Mouse (Mus musculus) liver, postnatal 0 days (tissue): ENCODE measurements around the gene Svep1. TPM values are rescaled to one million over a fixed set of nuclear protein-coding genes. Genes with fewer than 3 reads are reported as not detected.
A peak's percentile ranks its signal among the peaks of the same experiment; 100 is the strongest.

ENCODE experiments used
- ATAC-seq: fragments of 200-750 bp; cut with Nextera tagmentation; 2 replicates; pipeline ENCODE4 v1.8.0; 2017; ENCODE audit warnings: mild to moderate bottlenecking, moderate library complexity
- DNase-seq: peaks from one replicate; pipeline ENCODE4 v3.0.0-alpha.2; 2016
- H3K27ac ChIP-seq: fragments of 300-500 bp; sonication (generic); 2 replicates; pipeline ENCODE4 v1.5.1; 2014; ENCODE audit warnings: antibody characterized with exemption, moderate library complexity, mild to moderate bottlenecking, low read depth
- H3K27me3 ChIP-seq: fragments of 300-500 bp; sonication (generic); 2 replicates; pipeline ENCODE4 v1.6.1; 2014; ENCODE audit warnings: low read length, control low read depth, mixed read lengths; ENCODE audit not compliant: insufficient read depth
- H3K36me3 ChIP-seq: fragments of 300-500 bp; sonication (generic); replicated peaks from 2 replicates; pipeline ENCODE4 v1.6.1; 2014; ENCODE audit warnings: mild to moderate bottlenecking, control low read depth, low read length, moderate library complexity, mixed read lengths; ENCODE audit not compliant: insufficient read depth
- H3K4me1 ChIP-seq: fragments of 300-500 bp; sonication (generic); 2 replicates; pipeline ENCODE4 v1.6.1; 2014; ENCODE audit warnings: antibody characterized with exemption, mild to moderate bottlenecking, control low read depth; ENCODE audit not compliant: insufficient read depth
- H3K4me2 ChIP-seq: fragments of 300-500 bp; sonication (generic); 2 replicates; pipeline ENCODE4 v1.6.1; 2014; ENCODE audit warnings: low read depth, mild to moderate bottlenecking, low read length, moderate library complexity, mixed read lengths
- H3K4me3 ChIP-seq: fragments of 300-500 bp; sonication (generic); 2 replicates; pipeline ENCODE4 v1.5.1; 2014; ENCODE audit warnings: low read depth, low read length
- H3K9ac ChIP-seq: fragments of 300-500 bp; sonication (generic); replicated peaks from 2 replicates; pipeline ENCODE4 v1.6.1; 2014; ENCODE audit warnings: mild to moderate bottlenecking, moderate library complexity
- H3K9me3 ChIP-seq: fragments of 300-500 bp; sonication (generic); 2 replicates; pipeline ENCODE4 v1.6.1; 2016; ENCODE audit warnings: mild to moderate bottlenecking, control low read depth, low read length, mixed read lengths
- CTCF ChIP-seq: sonication (generic); IDR thresholded peaks from 2 replicates; pipeline ENCODE4 v1.5.1; 2016; ENCODE audit warnings: antibody characterized with exemption, low read depth
- EP300 ChIP-seq: IDR thresholded peaks from 2 replicates; pipeline ENCODE4 v1.6.1; 2016; ENCODE audit warnings: antibody characterized with exemption, low read depth, mild to moderate bottlenecking
- WGBS: fragments of 180-500 bp; shearing (Covaris S2); extraction: QIAGEN DNeasy Blood & Tissue Kit; methylation state at CpG from one replicate; pipeline ENCODE4 v1.1.7; 2014; ENCODE audit not compliant: insufficient replicate concordance; 5-methylcytosine and 5-hydroxymethylcytosine counted together
- polyA plus RNA-seq: library from polyadenylated mRNA; unstranded; fragments of >200 nt; fragmentation: Nextera tagmentation; extraction: Ambion mirVana; gene quantifications from 2 replicates; pipeline ENCODE4 v1.2.1, GENCODE M21; 2015

Svep1 gene
- polyA plus RNA-seq = 0.11 and 0.12 TPM in 2 replicates

DNA sequence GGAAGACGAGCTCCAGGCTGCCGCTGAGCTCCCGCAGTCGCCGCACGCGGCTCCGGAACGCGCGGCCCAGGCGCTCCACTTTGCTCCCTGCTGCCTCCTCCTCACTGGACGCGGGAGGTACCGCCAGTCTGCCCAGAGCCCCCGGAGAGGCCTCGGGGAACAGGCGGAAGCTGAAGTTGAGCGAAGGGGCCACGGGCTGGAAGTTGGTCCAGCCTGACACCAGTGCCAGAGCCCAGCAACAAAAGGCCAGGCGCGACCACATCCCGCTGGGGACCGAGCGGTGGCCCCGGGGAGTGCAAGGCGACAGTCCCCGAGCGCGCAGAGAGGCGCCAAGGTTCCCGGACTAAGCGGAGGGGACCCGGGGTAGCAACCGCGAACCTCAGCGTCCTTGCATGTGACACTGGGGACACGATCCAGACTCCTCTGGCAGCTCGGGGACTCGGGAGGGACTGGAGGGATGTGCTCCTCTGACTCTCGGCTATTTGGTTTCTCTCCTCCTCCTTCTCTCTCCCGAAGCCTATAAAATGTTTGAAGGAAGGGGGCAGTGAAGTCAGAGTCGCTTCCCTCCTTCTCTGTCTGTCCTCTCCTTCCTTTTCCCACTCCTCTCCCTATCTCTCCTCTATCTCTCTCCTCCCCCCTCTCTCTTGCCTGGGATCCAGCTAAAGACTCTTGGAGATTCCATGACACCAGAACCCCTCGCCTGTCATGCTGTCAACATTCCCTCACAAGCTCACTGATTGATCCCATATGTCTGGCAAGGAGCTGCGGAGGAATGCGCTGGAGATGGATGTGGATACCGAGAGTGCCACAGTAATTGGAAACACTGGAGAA is at the start of gene Svep1:
Gene Svep1, minus strand, starts transcription at position 745 of the 831 bp plus-strand sequence.
- 0 out of 2 replicates have a peak within 1 kb of the TSS, but pooled peaks have one; percentile 22 for H3K27ac ChIP-seq
- H3K9me3 ChIP-seq = no peaks in the 10 kb centered on the region
- H3K36me3 ChIP-seq = no peaks in the 10 kb centered on the region
- ATAC-seq (no peak), DNase-seq (peak; percentile 19)
- H3K27me3 ChIP-seq = peaks cover 20% of the 10 kb centered on the region
- peak within 1 kb of the TSS; percentile 61 for H3K4me2 ChIP-seq
- 3% methylated on average over 43 of the region's 47 CpGs for WGBS
- peak within 1 kb of the TSS; percentile 31 for H3K4me3 ChIP-seq
- no peak for TF ChIP-seq EP300
- TF ChIP-seq CTCF = no peak
- no peak within 1 kb of the TSS for H3K9ac ChIP-seq
- no peaks in the 10 kb centered on the region for H3K4me1 ChIP-seq

DNA sequence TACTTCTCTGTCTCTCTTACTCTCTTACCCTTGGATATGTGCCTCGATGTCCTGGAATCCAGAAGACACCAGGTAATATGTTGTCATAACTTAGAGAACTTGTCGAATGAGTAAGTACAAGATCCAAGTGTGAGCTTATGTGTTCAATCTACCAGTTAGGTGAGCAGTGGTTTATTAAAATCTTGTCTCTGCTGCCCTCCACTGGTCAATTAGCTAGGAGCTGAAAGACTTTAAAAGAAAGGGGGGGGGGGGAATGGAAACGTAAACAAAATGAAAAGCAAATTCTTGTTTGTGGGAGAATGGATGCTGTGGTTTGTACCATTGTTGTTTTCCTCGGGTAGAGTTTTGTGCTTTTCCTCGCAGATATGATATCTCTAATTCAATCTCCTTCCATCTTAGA is 46.8 kb upstream of the Svep1 start:
- peak; percentile 20 for DNase-seq
- Histone ChIP-seq H3K9me3 (no peaks in the 10 kb centered on the region), H3K36me3 (no peaks in the 10 kb centered on the region), H3K4me3 (no peak overlapping the region), H3K4me2 (no peak overlapping the region), H3K27me3 (no peaks in the 10 kb centered on the region), H3K4me1 (no peaks in the 10 kb centered on the region), H3K9ac (no peak overlapping the region), H3K27ac (no peak overlapping the region)
- TF ChIP-seq EP300 (no peak), CTCF (peak; percentile 65)
- no peak for ATAC-seq
- WGBS = 19% methylated on average over 5 of the region's 5 CpGs

GRCm38 (mm10) chr4:58252381-58252780 is 45.7 kb upstream of the Svep1 start:
- H3K4me3 ChIP-seq = no peak overlapping the region
- no peaks in the 10 kb centered on the region for H3K36me3 ChIP-seq
- H3K27ac ChIP-seq = no peak overlapping the region
- no peak overlapping the region for H3K9ac ChIP-seq
- no peaks in the 10 kb centered on the region for H3K9me3 ChIP-seq
- TF ChIP-seq CTCF = no peak
- TF ChIP-seq EP300 = no peak
- DNase-seq (no peak), ATAC-seq (no peak)
- no peaks in the 10 kb centered on the region for H3K4me1 ChIP-seq
- H3K27me3 ChIP-seq = no peaks in the 10 kb centered on the region
- WGBS = 89% methylated on average over 3 of the region's 3 CpGs
- H3K4me2 ChIP-seq = no peak overlapping the region

- DNase-seq (no peak), ATAC-seq (no peak)
- Histone ChIP-seq H3K9ac (no peak overlapping the region), H3K4me1 (no peaks in the 10 kb centered on the region), H3K27me3 (no peaks in the 10 kb centered on the region), H3K4me3 (no peak overlapping the region), H3K27ac (no peak overlapping the region), H3K4me2 (no peak overlapping the region), H3K36me3 (no peaks in the 10 kb centered on the region), H3K9me3 (no peaks in the 10 kb centered on the region)
- TF ChIP-seq CTCF (no peak), EP300 (no peak)
- WGBS = 71% methylated on average over 1 of the region's 1 CpGs
These were observed 38.9 kb upstream of the Svep1 start for GRCm38 (mm10) chr4:58245544-58245943.

GRCm38 (mm10) chr4:58240416-58240815 is 33.8 kb upstream of the Svep1 start:
- H3K4me2 ChIP-seq = no peak overlapping the region
- no peaks in the 10 kb centered on the region for H3K36me3 ChIP-seq
- no peaks in the 10 kb centered on the region for H3K27me3 ChIP-seq
- H3K9ac ChIP-seq = no peak overlapping the region
- ATAC-seq (no peak), DNase-seq (no peak)
- TF ChIP-seq EP300 (no peak), CTCF (no peak)
- no peaks in the 10 kb centered on the region for H3K9me3 ChIP-seq
- no peak overlapping the region for H3K4me3 ChIP-seq
- H3K27ac ChIP-seq = no peak overlapping the region
- WGBS = 62% methylated on average over 7 of the region's 7 CpGs
- no peaks in the 10 kb centered on the region for H3K4me1 ChIP-seq

DNA sequence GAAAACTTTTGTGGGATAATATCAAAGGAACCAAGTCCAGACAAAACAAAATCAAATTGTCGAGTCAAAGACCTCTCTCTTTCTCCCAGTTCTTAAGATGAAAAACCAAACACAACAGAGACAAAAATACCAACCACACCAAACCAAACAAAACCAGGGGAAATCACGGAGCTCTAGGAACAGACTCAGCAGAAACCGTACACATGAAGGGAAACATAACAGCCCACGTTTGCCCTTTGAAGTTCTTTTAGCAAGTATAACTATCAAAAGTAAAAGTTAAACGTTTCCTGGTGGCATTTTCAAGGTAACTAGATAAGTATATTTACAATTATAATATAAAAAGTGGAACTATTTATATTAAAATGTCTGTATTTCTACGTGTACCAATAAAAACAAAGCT is 29.2 kb upstream of the Svep1 start:
- Histone ChIP-seq H3K27ac (no peak overlapping the region), H3K36me3 (no peaks in the 10 kb centered on the region), H3K9ac (no peak overlapping the region), H3K27me3 (no peaks in the 10 kb centered on the region), H3K9me3 (no peaks in the 10 kb centered on the region), H3K4me3 (no peak overlapping the region), H3K4me1 (no peaks in the 10 kb centered on the region), H3K4me2 (no peak overlapping the region)
- ATAC-seq (no peak), DNase-seq (no peak)
- WGBS = 54% methylated on average over 6 of the region's 6 CpGs
- TF ChIP-seq EP300 (no peak), CTCF (no peak)
